Mouse (Mus musculus): ENCODE measurements around the gene Arap2.

The Arap2 gene

GRCm38 (mm10) chr5:62765784-62766701 lies at the start of gene Arap2:
TSS of gene Arap2 (minus strand) at chr5:62766159.
- peak; percentile 65 for DNase-seq

- DNase-seq, result no peak
Observed at GRCm38 (mm10) chr5:62815741-62816140, 49.8 kb upstream of the Arap2 start.

- no peak for DNase-seq
Observed at GRCm38 (mm10) chr5:62814072-62814414, 48.1 kb upstream of the Arap2 start.

GRCm38 (mm10) chr5:62813402-62814071 lies 47.6 kb upstream of the Arap2 start, which contains the start of gene Dthd1:
TSS of gene Dthd1 (plus strand) at chr5:62813823.
- no peak for DNase-seq

- DNase-seq, result no peak
Observed at GRCm38 (mm10) chr5:62792776-62793175, 26.8 kb upstream of the Arap2 start.

GRCm38 (mm10) chr5:62790921-62791564 lies 25.1 kb upstream of the Arap2 start:
- no peak for DNase-seq

- no peak for DNase-seq
Observed at GRCm38 (mm10) chr5:62786809-62787208, 20.9 kb upstream of the Arap2 start.

GRCm38 (mm10) chr5:62778682-62779081 lies 12.7 kb upstream of the Arap2 start:
- no peak for DNase-seq

- no peak for DNase-seq
Observed at GRCm38 (mm10) chr5:62777804-62778203, 11.8 kb upstream of the Arap2 start.

- DNase-seq, result no peak
Observed at GRCm38 (mm10) chr5:62771775-62772599, 6.0 kb upstream of the Arap2 start.

GRCm38 (mm10) chr5:62765459-62765783 lies 538 bp downstream of the Arap2 start:
- DNase-seq, result no peak

- peak; percentile 15 for DNase-seq
Observed at GRCm38 (mm10) chr5:62764161-62764560, 1.8 kb downstream of the Arap2 start.

GRCm38 (mm10) chr5:62763046-62763445 lies 2.9 kb downstream of the Arap2 start:
- peak; percentile 17 for DNase-seq

- DNase-seq, result no peak
Observed at GRCm38 (mm10) chr5:62762298-62762960, 3.5 kb downstream of the Arap2 start.

GRCm38 (mm10) chr5:62760791-62761504 lies 5.0 kb downstream of the Arap2 start:
- peak; percentile 23 for DNase-seq

GRCm38 (mm10) chr5:62755808-62756527 lies 10.0 kb downstream of the Arap2 start:
- no peak for DNase-seq

- no peak for DNase-seq
Observed at GRCm38 (mm10) chr5:62752934-62753333, 13.0 kb downstream of the Arap2 start.

GRCm38 (mm10) chr5:62751692-62752091 lies 14.3 kb downstream of the Arap2 start:
- DNase-seq, result no peak

GRCm38 (mm10) chr5:62748168-62748567 lies 17.8 kb downstream of the Arap2 start:
- DNase-seq, result peak; percentile 32

- DNase-seq, result no peak
Observed at GRCm38 (mm10) chr5:62743220-62743922, 22.6 kb downstream of the Arap2 start.
